Mouse (Mus musculus) monocyte, adult 5-6 weeks (primary cell): ENCODE data around the gene Lgr5. TPM values are rescaled to one million over a fixed set of nuclear protein-coding genes. Genes with fewer than 3 reads are reported as not detected.

Experiments used
- ATAC-seq: fragments of 153-309, 156-312 bp; replicated peaks from 2 replicates; pipeline ENCODE4 v1.8.0; 2017; ENCODE audit warnings: mild to moderate bottlenecking; ENCODE audit not compliant: low TSS enrichment, insufficient number of reproducible peaks, severe bottlenecking, poor library complexity, low FRiP score
- total RNA-seq: library from RNA; stranded (forward); fragments of 200-1000, 200-491, 200-594 nt; gene quantifications from 3 replicates; pipeline ENCODE4 v1.2.3, GENCODE M21; 2017

Gene Lgr5
- total RNA-seq, 1 experiment from 2014 or later: not detected

- ATAC-seq: no peak
These were observed 8.5 kb downstream of the Lgr5 start for GRCm38 (mm10) chr10:115579076-115579475.

- ATAC-seq: no peak
These were observed 15.7 kb downstream of the Lgr5 start for GRCm38 (mm10) chr10:115571734-115572440.

GRCm38 (mm10) chr10:115571317-115571716 lies 16.3 kb downstream of the Lgr5 start:
- ATAC-seq: no peak

GRCm38 (mm10) chr10:115570577-115570976 lies 17.0 kb downstream of the Lgr5 start:
- no peak for ATAC-seq

- no peak for ATAC-seq
These were observed 17.7 kb downstream of the Lgr5 start, which contains the start of gene A930009A15Rik for GRCm38 (mm10) chr10:115569712-115570491. Gene A930009A15Rik (plus strand): TSS chr10:115569986.

- no peak for ATAC-seq
These were observed 23.6 kb downstream of the Lgr5 start for GRCm38 (mm10) chr10:115563961-115564360.

- no peak for ATAC-seq
These were observed 24.5 kb downstream of the Lgr5 start for GRCm38 (mm10) chr10:115562911-115563686.

GRCm38 (mm10) chr10:115561136-115561880 lies 26.3 kb downstream of the Lgr5 start:
- ATAC-seq: no peak

GRCm38 (mm10) chr10:115556738-115557242 lies 30.8 kb downstream of the Lgr5 start:
- ATAC-seq: no peak

- no peak for ATAC-seq
These were observed 32.3 kb downstream of the Lgr5 start for GRCm38 (mm10) chr10:115555191-115555765.

GRCm38 (mm10) chr10:115553352-115554113 lies 34.0 kb downstream of the Lgr5 start:
- no peak for ATAC-seq

- no peak for ATAC-seq
These were observed 36.5 kb downstream of the Lgr5 start for GRCm38 (mm10) chr10:115551069-115551468.

- ATAC-seq: no peak
These were observed 37.3 kb downstream of the Lgr5 start for GRCm38 (mm10) chr10:115550253-115550652.

- no peak for ATAC-seq
These were observed 44.7 kb downstream of the Lgr5 start for GRCm38 (mm10) chr10:115542917-115543316.

- no peak for ATAC-seq
These were observed 56.8 kb downstream of the Lgr5 start for GRCm38 (mm10) chr10:115530746-115531145.

GRCm38 (mm10) chr10:115529768-115530167 lies 57.8 kb downstream of the Lgr5 start:
- ATAC-seq: no peak

- no peak for ATAC-seq
These were observed 58.7 kb downstream of the Lgr5 start for GRCm38 (mm10) chr10:115528892-115529291.
